Mouse (Mus musculus): Measurements from ENCODE around the gene Slc5a2.

Slc5a2 gene

GRCm38 (mm10) chr7:128282532-128283244 lies 17.2 kb downstream of the Slc5a2 start:
- TF ChIP-seq POU5F1 (IDR thresholded peaks at IDR 0.05; ENCODE audit: borderline replicate concordance, low read length) = no peak
- TF ChIP-seq NANOG (IDR thresholded peaks at IDR 0.05; ENCODE audit: borderline replicate concordance, low read length) = no peak
- TF ChIP-seq CTCF (conservative IDR thresholded peaks at IDR 0.05; ENCODE audit: low read length) = no peak

GRCm38 (mm10) chr7:128284047-128284446 lies 18.6 kb downstream of the Slc5a2 start:
- TF ChIP-seq CTCF (conservative IDR thresholded peaks at IDR 0.05; ENCODE audit: low read length) = no peak
- no peak for TF ChIP-seq POU5F1 (IDR thresholded peaks at IDR 0.05; ENCODE audit: borderline replicate concordance, low read length)
- TF ChIP-seq NANOG (IDR thresholded peaks at IDR 0.05; ENCODE audit: borderline replicate concordance, low read length) = no peak
- Histone ChIP-seq H3K4me1 (replicated peaks; ENCODE audit: low read depth, low read length) (peaks cover 20% of the 10 kb centered on the region), H3K36me3 (ENCODE audit: insufficient read depth, low read length) (peaks cover 33% of the 10 kb centered on the region)

More at GRCm38 (mm10) chr7:128282532-128283244, 17.2 kb downstream of the Slc5a2 start:
- no peaks in the 10 kb centered on the region; the same call in 1 of the 2 replicates for H3K27me3 ChIP-seq (ENCODE audit: insufficient read depth, low read length)
- no peak overlapping the region for H3K4me3 ChIP-seq (replicated peaks; ENCODE audit: low read length)
- H3K9me3 ChIP-seq (ENCODE audit: low read length) = peaks cover 7% of the 10 kb centered on the region
- H3K36me3 ChIP-seq (ENCODE audit: insufficient read depth, low read length) = peaks cover 26% of the 10 kb centered on the region
- peaks cover 20% of the 10 kb centered on the region for H3K4me1 ChIP-seq (replicated peaks; ENCODE audit: low read depth, low read length)

DNA sequence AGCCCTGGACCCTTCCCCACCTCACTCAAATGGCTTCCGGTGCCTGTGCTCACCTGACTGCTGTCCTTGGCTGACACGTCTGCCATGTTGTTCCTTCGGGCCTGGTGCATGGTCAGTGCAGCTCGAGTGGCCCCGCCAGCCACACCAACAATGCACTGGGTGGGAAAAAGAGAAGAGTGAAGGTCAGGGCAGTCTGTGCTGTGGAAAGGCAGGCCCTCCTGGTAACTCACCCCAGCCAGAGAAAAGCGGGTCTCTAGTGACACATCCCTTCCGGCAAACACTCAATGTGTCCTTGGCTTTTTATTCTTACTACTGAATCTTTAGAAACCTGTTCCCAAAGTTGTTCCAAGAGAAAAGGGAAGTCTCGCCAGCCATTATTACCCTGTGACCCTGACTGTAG lies 19.6 kb downstream of the Slc5a2 start:
- no peak for TF ChIP-seq POU5F1 (IDR thresholded peaks at IDR 0.05; ENCODE audit: borderline replicate concordance, low read length)
- TF ChIP-seq CTCF (conservative IDR thresholded peaks at IDR 0.05; ENCODE audit: low read length) = no peak
- no peak for TF ChIP-seq NANOG (IDR thresholded peaks at IDR 0.05; ENCODE audit: borderline replicate concordance, low read length)
- H3K9me3 ChIP-seq (ENCODE audit: low read length) = peaks cover 7% of the 10 kb centered on the region
- H3K4me1 ChIP-seq (replicated peaks; ENCODE audit: low read depth, low read length) = peaks cover 28% of the 10 kb centered on the region
- no peak overlapping the region for H3K4me3 ChIP-seq (replicated peaks; ENCODE audit: low read length)
- peaks cover 41% of the 10 kb centered on the region for H3K36me3 ChIP-seq (ENCODE audit: insufficient read depth, low read length)
- no peaks in the 10 kb centered on the region for H3K27me3 ChIP-seq (ENCODE audit: insufficient read depth, low read length)

More at GRCm38 (mm10) chr7:128284047-128284446, 18.6 kb downstream of the Slc5a2 start:
- H3K27me3 ChIP-seq (ENCODE audit: insufficient read depth, low read length) = no peaks in the 10 kb centered on the region
- no peak overlapping the region for H3K4me3 ChIP-seq (replicated peaks; ENCODE audit: low read length)
- peaks cover 7% of the 10 kb centered on the region for H3K9me3 ChIP-seq (ENCODE audit: low read length)

- H3K4me3 ChIP-seq (replicated peaks; ENCODE audit: low read length) = no peak overlapping the region; the same call in 1 of the 2 replicates
- H3K27me3 ChIP-seq (ENCODE audit: insufficient read depth, low read length) = no peaks in the 10 kb centered on the region
- peaks cover 25% of the 10 kb centered on the region for H3K4me1 ChIP-seq (replicated peaks; ENCODE audit: low read depth, low read length)
- H3K36me3 ChIP-seq (ENCODE audit: insufficient read depth, low read length) = peaks cover 50% of the 10 kb centered on the region
- TF ChIP-seq NANOG (IDR thresholded peaks at IDR 0.05; ENCODE audit: borderline replicate concordance, low read length) (no peak), CTCF (conservative IDR thresholded peaks at IDR 0.05; ENCODE audit: low read length) (peak; percentile 57)
- H3K9me3 ChIP-seq (ENCODE audit: low read length) = no peaks in the 10 kb centered on the region
Observed at GRCm38 (mm10) chr7:128288923-128289544, 23.6 kb downstream of the Slc5a2 start.

DNA sequence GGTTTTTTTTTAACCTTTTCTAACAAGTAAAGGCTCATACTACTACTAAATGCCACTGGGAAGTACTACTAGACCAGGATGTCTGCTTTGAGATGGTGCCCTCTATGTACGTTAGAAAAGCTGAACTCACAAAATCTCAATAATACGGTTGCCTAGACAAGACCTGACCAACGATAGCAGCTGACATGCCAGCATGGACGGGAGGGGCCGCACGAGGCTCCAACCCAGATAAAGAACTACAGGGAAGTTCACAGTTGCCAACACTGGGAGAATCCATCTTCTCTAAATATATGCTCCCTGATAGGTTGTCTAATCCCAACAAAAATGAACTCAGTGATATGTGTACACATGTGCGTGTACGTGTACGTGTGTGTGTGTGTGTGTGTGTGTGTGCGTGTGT lies 29.3 kb downstream of the Slc5a2 start:
- TF ChIP-seq CTCF (conservative IDR thresholded peaks at IDR 0.05; ENCODE audit: low read length) (no peak), NANOG (IDR thresholded peaks at IDR 0.05; ENCODE audit: borderline replicate concordance, low read length) (no peak), POU5F1 (IDR thresholded peaks at IDR 0.05; ENCODE audit: borderline replicate concordance, low read length) (no peak)
- no peaks in the 10 kb centered on the region for H3K9me3 ChIP-seq (ENCODE audit: low read length)
- peaks cover 7% of the 10 kb centered on the region for H3K27me3 ChIP-seq (ENCODE audit: insufficient read depth, low read length)
- H3K4me3 ChIP-seq (replicated peaks; ENCODE audit: low read length) = no peak overlapping the region
- peaks cover 37% of the 10 kb centered on the region for H3K36me3 ChIP-seq (ENCODE audit: insufficient read depth, low read length)
- peaks cover 25% of the 10 kb centered on the region for H3K4me1 ChIP-seq (replicated peaks; ENCODE audit: low read depth, low read length)

- peaks cover 23% of the 10 kb centered on the region for H3K36me3 ChIP-seq (ENCODE audit: insufficient read depth, low read length)
- TF ChIP-seq POU5F1 (IDR thresholded peaks at IDR 0.05; ENCODE audit: borderline replicate concordance, low read length) (no peak), CTCF (conservative IDR thresholded peaks at IDR 0.05; ENCODE audit: low read length) (no peak), NANOG (IDR thresholded peaks at IDR 0.05; ENCODE audit: borderline replicate concordance, low read length) (no peak)
- H3K9me3 ChIP-seq (ENCODE audit: low read length) = no peaks in the 10 kb centered on the region
- peaks cover 13% of the 10 kb centered on the region for H3K27me3 ChIP-seq (ENCODE audit: insufficient read depth, low read length)
- no peak overlapping the region; the same call in 1 of the 2 replicates for H3K4me3 ChIP-seq (replicated peaks; ENCODE audit: low read length)
- H3K4me1 ChIP-seq (replicated peaks; ENCODE audit: low read depth, low read length) = peaks cover 24% of the 10 kb centered on the region
Observed at GRCm38 (mm10) chr7:128296514-128296913, 31.1 kb downstream of the Slc5a2 start.

GRCm38 (mm10) chr7:128297291-128297616 lies 31.8 kb downstream of the Slc5a2 start:
- Histone ChIP-seq H3K36me3 (ENCODE audit: insufficient read depth, low read length) (peaks cover 22% of the 10 kb centered on the region), H3K9me3 (ENCODE audit: low read length) (no peaks in the 10 kb centered on the region), H3K4me3 (replicated peaks; ENCODE audit: low read length) (peak overlapping the region; percentile 90), H3K27me3 (ENCODE audit: insufficient read depth, low read length) (peaks cover 13% of the 10 kb centered on the region), H3K4me1 (replicated peaks; ENCODE audit: low read depth, low read length) (peaks cover 24% of the 10 kb centered on the region)
- TF ChIP-seq NANOG (IDR thresholded peaks at IDR 0.05; ENCODE audit: borderline replicate concordance, low read length) = no peak

- Histone ChIP-seq H3K36me3 (ENCODE audit: insufficient read depth, low read length) (peaks cover 17% of the 10 kb centered on the region), H3K4me1 (replicated peaks; ENCODE audit: low read depth, low read length) (peaks cover 24% of the 10 kb centered on the region), H3K9me3 (ENCODE audit: low read length) (no peaks in the 10 kb centered on the region), H3K4me3 (replicated peaks; ENCODE audit: low read length) (peak within 1 kb of the TSS; percentile 90), H3K27me3 (ENCODE audit: insufficient read depth, low read length) (peaks cover 13% of the 10 kb centered on the region)
- TF ChIP-seq CTCF (conservative IDR thresholded peaks at IDR 0.05; ENCODE audit: low read length) (no peak), NANOG (IDR thresholded peaks at IDR 0.05; ENCODE audit: borderline replicate concordance, low read length) (no peak), POU5F1 (IDR thresholded peaks at IDR 0.05; ENCODE audit: borderline replicate concordance, low read length) (no peak)
Observed at GRCm38 (mm10) chr7:128297617-128298480, 32.4 kb downstream of the Slc5a2 start, which contains the start of gene BC017158. TSS of gene BC017158 (minus strand) at chr7:128298170.
